In the genomic region with DNA sequence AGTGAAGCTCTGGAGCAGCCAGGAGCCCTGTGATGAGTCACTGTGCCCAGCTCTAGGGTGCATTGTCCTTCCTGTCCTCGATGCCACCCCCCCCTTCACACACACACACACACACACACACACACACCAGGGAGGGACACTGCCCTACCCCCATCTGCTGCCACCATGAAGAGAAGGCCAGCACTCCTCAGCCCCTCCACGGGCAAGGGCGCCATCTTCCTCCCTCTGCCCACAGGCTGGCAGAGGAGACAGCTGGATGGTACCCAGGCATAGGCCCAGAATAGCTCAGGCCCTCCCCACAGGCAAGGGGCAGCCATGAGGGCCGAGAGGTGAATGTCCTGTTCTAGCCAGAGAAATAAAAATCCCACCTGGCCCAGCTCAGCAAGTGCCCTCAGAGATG, we compare ENCODE assay signal across 11 mouse cellular contexts. TPM values are rescaled to one million over a fixed set of nuclear protein-coding genes. Genes with fewer than 3 reads are reported as not detected.
DNase-seq lines count a peak whose midpoint lies in the region; ATAC-seq lines count a peak whose summit lies in the region.
"Had no signal": no experiment of that assay in that cellular context is flagged by ENCODE, and none has a peak within 500 bp of the region (broad histone marks: within the 10 kb centered on the region; RNA-seq: fewer than 3 reads in every experiment).

No protein-coding gene starts in this region.

- peaks cover 30% of the 10 kb centered on the region for H3K36me3 ChIP-seq in heart, embryonic 14.5 days (ENCODE audit: control insufficient read depth, insufficient read depth, low read length)
- no peaks in the 10 kb centered on the region for H3K36me3 ChIP-seq in neural tube, embryonic 12.5 days
- H3K36me3 ChIP-seq: liver, embryonic 15.5 days; stomach, embryonic 15.5 days had no signal

- peak overlapping the region; percentile 68 for H3K4me2 ChIP-seq in heart, embryonic 14.5 days (ENCODE audit: low read length)
- H3K4me2 ChIP-seq in neural tube, embryonic 12.5 days (replicated peaks): peak overlapping the region; percentile 62
- H3K4me2 ChIP-seq: liver, embryonic 15.5 days had no signal

- peaks cover 45 to 48% of the 10 kb centered on the region in 2 experiments for H3K4me1 ChIP-seq in heart, embryonic 14.5 days (ENCODE audit: control insufficient read depth in 2 of 2, insufficient read depth in 2 of 2, low read length in 2 of 2)
- H3K4me1 ChIP-seq in neural tube, embryonic 12.5 days: peaks cover 26% of the 10 kb centered on the region
- H3K4me1 ChIP-seq: liver, embryonic 15.5 days had no signal

- H3K27ac ChIP-seq in heart, embryonic 14.5 days (replicated peaks in 1 of 2; ENCODE audit: control insufficient read depth in 1 of 2, insufficient read depth in 1 of 2, low read depth in 2 of 2, low read length in 2 of 2): peak overlapping the region; percentile 83 to 93
- no peak overlapping the region for H3K27ac ChIP-seq in neural tube, embryonic 12.5 days
- H3K27ac ChIP-seq: liver, embryonic 15.5 days; stomach, embryonic 15.5 days had no signal

- H3K4me3 ChIP-seq in heart, embryonic 14.5 days (ENCODE audit: control insufficient read depth in 1 of 2, insufficient read depth in 1 of 2, low read depth in 1 of 2, low read length in 2 of 2): peak overlapping the region; percentile 58 to 63
- H3K4me3 ChIP-seq in neural tube, embryonic 12.5 days: peak overlapping the region; percentile 42
- H3K4me3 ChIP-seq: liver, embryonic 15.5 days had no signal

- peak overlapping the region; percentile 86 for H3K9ac ChIP-seq in heart, embryonic 14.5 days (ENCODE audit: low read length)
- H3K9ac ChIP-seq in neural tube, embryonic 12.5 days: peak overlapping the region; percentile 64; the same call in 1 of the 2 replicates
- H3K9ac ChIP-seq: liver, embryonic 15.5 days; stomach, embryonic 15.5 days had no signal

- DNase-seq in gastrocnemius, adult 18-20 months (ENCODE audit: low spot score): peak; percentile 78
- DNase-seq in gastrocnemius, postnatal 4 days (ENCODE audit: low spot score in 2 of 2): no peak
- peak; percentile 78 to 79 for DNase-seq in cerebellum, postnatal 10 days
- DNase-seq in spleen, postnatal 10 days (ENCODE audit: low spot score in 2 of 2): no peak
- DNase-seq in embryo, embryonic 9.5 days (ENCODE audit: extremely low spot score): no peak
- no peak for DNase-seq in ovary, postnatal 36 days (ENCODE audit: low spot score)

- H3K27me3 ChIP-seq in heart, embryonic 14.5 days (ENCODE audit: control insufficient read depth, insufficient read depth, low read length): peaks cover 13% of the 10 kb centered on the region
- peaks cover 39% of the 10 kb centered on the region for H3K27me3 ChIP-seq in neural tube, embryonic 12.5 days (replicated peaks)

- no peaks in the 10 kb centered on the region for H3K9me3 ChIP-seq in heart, embryonic 14.5 days (ENCODE audit: control insufficient read depth, low read length)
- no peaks in the 10 kb centered on the region for H3K9me3 ChIP-seq in neural tube, embryonic 12.5 days
- H3K9me3 ChIP-seq: liver, embryonic 15.5 days; stomach, embryonic 15.5 days had no signal

- ATAC-seq in heart, embryonic 14.5 days (ENCODE audit: insufficient number of reproducible peaks, insufficient read depth, low FRiP score, low read depth): 0 out of 2 replicates have a peak, but pooled peaks have one; percentile 8
- ATAC-seq in neural tube, embryonic 12.5 days (ENCODE audit: low FRiP score, low read depth): no peak

- WGBS in heart, embryonic 14.5 days: 39% methylated on average over 4 of the region's 4 CpGs
- WGBS in neural tube, embryonic 12.5 days: 64% methylated on average over 4 of the region's 4 CpGs

RNA-seq across cellular contexts. Expression of gene Eef1a2, which starts 1.0 kb away (rescaled TPM):
- total RNA-seq in gastrocnemius, adult 18-20 months (2021): 1,000 to 10,000 TPM; 2,039 to 2,096 TPM
- 100 to 1,000 TPM; 639 to 677 TPM for total RNA-seq in gastrocnemius, postnatal 4 days (2021)
- 22.6 and 24.7 TPM in 2 replicates for polyA plus RNA-seq in heart, embryonic 14.5 days (2014; fragmentation: Nextera tagmentation; extraction: Ambion mirVana)
- 2.8 and 3.4 TPM in 2 replicates for polyA plus RNA-seq in neural tube, embryonic 12.5 days (2016; fragmentation: Nextera tagmentation; extraction: Ambion mirVana)
- total RNA-seq: CH12.LX had no signal
- polyA plus RNA-seq: liver, embryonic 15.5 days had no signal

RNA-seq across cellular contexts. Expression of gene Kcnq2, which starts 20.7 kb away (rescaled TPM):
- total RNA-seq in gastrocnemius, adult 18-20 months (2021): under 1 TPM in 1 of 2 experiments, not detected in 1; 0.18 TPM
- total RNA-seq in gastrocnemius, postnatal 4 days (2021): not detected
- polyA plus RNA-seq in heart, embryonic 14.5 days (2014; fragmentation: Nextera tagmentation; extraction: Ambion mirVana): 0.11 TPM in 1 of 2 replicates, not detected in the other
- 39.0 and 41.6 TPM in 2 replicates for polyA plus RNA-seq in neural tube, embryonic 12.5 days (2016; fragmentation: Nextera tagmentation; extraction: Ambion mirVana)

RNA-seq across cellular contexts. Expression of gene Ppdpf, which starts 31.2 kb away (rescaled TPM):
- 10 to 100 TPM; 41.7 to 44.5 TPM for total RNA-seq in gastrocnemius, adult 18-20 months (2021)
- 10 to 100 TPM; 67.4 to 71.2 TPM for total RNA-seq in gastrocnemius, postnatal 4 days (2021)
- 181 and 193 TPM in 2 replicates for polyA plus RNA-seq in heart, embryonic 14.5 days (2014; fragmentation: Nextera tagmentation; extraction: Ambion mirVana)
- polyA plus RNA-seq in neural tube, embryonic 12.5 days (2016; fragmentation: Nextera tagmentation; extraction: Ambion mirVana): 424 and 444 TPM in 2 replicates

RNA-seq across cellular contexts. Expression of gene Ptk6, which starts 46.8 kb away (rescaled TPM):
- not detected for total RNA-seq in gastrocnemius, adult 18-20 months (2021)
- under 1 TPM in 1 of 2 experiments, not detected in 1; 0.10 TPM for total RNA-seq in gastrocnemius, postnatal 4 days (2021)
- polyA plus RNA-seq in heart, embryonic 14.5 days (2014; fragmentation: Nextera tagmentation; extraction: Ambion mirVana): not detected in 2 replicates
- not detected in 2 replicates for polyA plus RNA-seq in neural tube, embryonic 12.5 days (2016; fragmentation: Nextera tagmentation; extraction: Ambion mirVana)

RNA-seq across cellular contexts. Expression of gene Srms, which starts 57.2 kb away (rescaled TPM):
- under 1 TPM; 0.19 to 0.21 TPM for total RNA-seq in gastrocnemius, adult 18-20 months (2021)
- total RNA-seq in gastrocnemius, postnatal 4 days (2021): not detected
- 0.08 and 0.09 TPM in 2 replicates for polyA plus RNA-seq in heart, embryonic 14.5 days (2014; fragmentation: Nextera tagmentation; extraction: Ambion mirVana)
- polyA plus RNA-seq in neural tube, embryonic 12.5 days (2016; fragmentation: Nextera tagmentation; extraction: Ambion mirVana): 0.11 and 0.18 TPM in 2 replicates

Comparison
In these comparisons a context has a peak if more than half of its experiments do, and no peak if none do; other contexts are left out.
1. DNase-seq: peak in gastrocnemius, adult 18-20 months (single experiment) and cerebellum, postnatal 10 days (2 of 2); none in gastrocnemius, postnatal 4 days (0 of 2), spleen, postnatal 10 days (0 of 2), embryo, embryonic 9.5 days (single experiment) and ovary, postnatal 36 days (single experiment).